Mouse (Mus musculus) liver, embryonic 15.5 days (tissue): ENCODE measurements around the gene Fgf16. TPM values are rescaled to one million over a fixed set of nuclear protein-coding genes. Genes with fewer than 3 reads are reported as not detected.
A peak's percentile ranks its signal among the peaks of the same experiment; 100 is the strongest.

Experiments used
- ATAC-seq: fragments of 200-750 bp; cut with Nextera tagmentation; 2 replicates; pipeline ENCODE4 v1.8.0; 2017; ENCODE audit warnings: moderate number of reproducible peaks, mild to moderate bottlenecking, moderate library complexity; ENCODE audit not compliant: insufficient read depth
- H3K27ac ChIP-seq: fragments of 300-500 bp; sonication (generic); replicated peaks from 2 replicates; pipeline ENCODE4 v1.5.1; 2015; ENCODE audit warnings: mild to moderate bottlenecking, inconsistent platforms
- H3K27me3 ChIP-seq: fragments of 300-500 bp; sonication (generic); 2 replicates; pipeline ENCODE4 v1.6.1; 2015; ENCODE audit warnings: mild to moderate bottlenecking, inconsistent platforms
- H3K36me3 ChIP-seq: fragments of 300-500 bp; sonication (generic); replicated peaks from 2 replicates; pipeline ENCODE4 v1.6.1; 2015; ENCODE audit warnings: moderate library complexity, mild to moderate bottlenecking, inconsistent platforms
- H3K4me1 ChIP-seq: fragments of 300-500 bp; sonication (generic); replicated peaks from 2 replicates; pipeline ENCODE4 v1.6.1; 2015; ENCODE audit warnings: inconsistent platforms
- H3K4me2 ChIP-seq: fragments of 300-500 bp; sonication (generic); 2 replicates; pipeline ENCODE4 v1.6.1; 2015; ENCODE audit warnings: moderate library complexity, mild to moderate bottlenecking, inconsistent platforms
- H3K4me3 ChIP-seq: fragments of 300-500 bp; sonication (generic); replicated peaks from 2 replicates; pipeline ENCODE4 v1.5.1; 2015; ENCODE audit warnings: mild to moderate bottlenecking, inconsistent platforms
- H3K9ac ChIP-seq: fragments of 300-500 bp; sonication (generic); 2 replicates; pipeline ENCODE4 v1.6.1; 2015; ENCODE audit warnings: moderate library complexity, mild to moderate bottlenecking, inconsistent platforms
- H3K9me3 ChIP-seq: fragments of 300-500 bp; sonication (generic); replicated peaks from 2 replicates; pipeline ENCODE4 v1.6.1; 2016; ENCODE audit warnings: inconsistent platforms
- WGBS: fragments of 180-500 bp; shearing (Covaris S2); methylation state at CpG from one replicate; pipeline ENCODE4 v1.1.7; 2015; ENCODE audit warnings: mixed read lengths; ENCODE audit not compliant: insufficient replicate concordance; 5-methylcytosine and 5-hydroxymethylcytosine counted together
- polyA plus RNA-seq: library from polyadenylated mRNA; unstranded; fragments of >200 nt; fragmentation: Nextera tagmentation; extraction: Ambion mirVana; gene quantifications from 2 replicates; pipeline ENCODE4 v1.2.1, GENCODE M21; 2015

Gene Fgf16
- polyA plus RNA-seq, result 0.09 TPM in 1 of 2 replicates, not detected in the other

GRCm38 (mm10) chrX:105764162-105765004 lies at the start of gene Fgf16:
Gene Fgf16 (plus strand): TSS chrX:105764279.
- WGBS, result 17% methylated on average over 78 of the region's 86 CpGs
- H3K4me2 ChIP-seq, result peak within 1 kb of the TSS; percentile 54
- H3K27ac ChIP-seq, result no peak within 1 kb of the TSS
- H3K9ac ChIP-seq, result no peak within 1 kb of the TSS
- H3K4me3 ChIP-seq, result peak within 1 kb of the TSS; percentile 32
- H3K4me1 ChIP-seq, result no peaks in the 10 kb centered on the region
- no peaks in the 10 kb centered on the region for H3K9me3 ChIP-seq
- H3K27me3 ChIP-seq, result peaks cover 76% of the 10 kb centered on the region
- no peaks in the 10 kb centered on the region for H3K36me3 ChIP-seq
- ATAC-seq, result no peak

DNA sequence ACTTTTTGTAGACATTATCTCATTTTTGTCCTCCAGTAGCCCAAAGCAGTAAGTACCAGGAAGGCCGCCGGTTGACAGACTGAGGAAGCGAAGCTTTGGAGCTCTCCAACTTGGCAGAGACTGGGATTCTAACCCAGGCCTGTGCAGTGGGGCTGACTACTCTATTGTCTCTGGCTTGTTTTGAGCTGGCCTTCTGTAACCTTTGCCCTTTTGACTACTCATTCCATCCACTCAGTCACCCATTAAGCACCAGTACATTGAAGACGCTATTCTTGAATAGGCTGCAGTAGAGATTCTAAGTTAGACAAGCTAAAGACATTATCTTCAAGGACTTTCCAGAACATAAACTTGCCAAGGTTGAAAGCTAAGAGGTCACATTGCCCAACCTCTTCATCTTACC lies 49.3 kb upstream of the Fgf16 start:
- Histone ChIP-seq H3K9me3 (no peaks in the 10 kb centered on the region), H3K9ac (no peak overlapping the region), H3K27me3 (peaks cover 10% of the 10 kb centered on the region; the same call in 1 of the 2 replicates), H3K4me3 (no peak overlapping the region), H3K4me1 (no peaks in the 10 kb centered on the region), H3K4me2 (no peak overlapping the region), H3K36me3 (no peaks in the 10 kb centered on the region), H3K27ac (no peak overlapping the region)
- ATAC-seq, result no peak
- WGBS, result 85% methylated on average over 4 of the region's 4 CpGs

DNA sequence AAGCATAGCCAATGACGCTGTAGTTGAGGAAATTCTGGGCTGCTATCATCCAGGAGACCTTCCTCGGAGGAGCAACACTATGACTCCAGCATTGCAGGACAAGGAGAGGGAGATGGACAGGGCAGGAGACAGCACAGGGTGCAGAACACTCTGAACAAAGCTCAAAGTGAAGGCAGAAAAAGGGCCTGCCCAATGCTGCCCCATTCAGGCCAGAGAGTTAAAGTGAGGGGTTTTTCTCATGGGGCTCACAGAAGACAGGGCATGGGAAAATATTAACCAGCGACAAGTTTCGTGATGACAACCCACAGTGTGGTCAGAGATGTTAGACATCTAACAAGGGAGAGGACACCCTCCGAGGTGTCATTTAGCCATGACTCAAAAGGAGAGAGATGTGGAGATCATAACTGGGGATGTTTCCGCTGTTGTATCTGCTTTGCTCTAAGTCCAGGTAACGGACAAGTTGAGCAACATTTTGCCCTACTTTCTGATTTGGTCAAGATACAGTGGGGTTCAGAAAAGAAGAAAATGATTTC lies 48.2 kb upstream of the Fgf16 start:
- no peaks in the 10 kb centered on the region for H3K36me3 ChIP-seq
- 65% methylated on average over 7 of the region's 7 CpGs for WGBS
- H3K4me3 ChIP-seq, result no peak overlapping the region

DNA sequence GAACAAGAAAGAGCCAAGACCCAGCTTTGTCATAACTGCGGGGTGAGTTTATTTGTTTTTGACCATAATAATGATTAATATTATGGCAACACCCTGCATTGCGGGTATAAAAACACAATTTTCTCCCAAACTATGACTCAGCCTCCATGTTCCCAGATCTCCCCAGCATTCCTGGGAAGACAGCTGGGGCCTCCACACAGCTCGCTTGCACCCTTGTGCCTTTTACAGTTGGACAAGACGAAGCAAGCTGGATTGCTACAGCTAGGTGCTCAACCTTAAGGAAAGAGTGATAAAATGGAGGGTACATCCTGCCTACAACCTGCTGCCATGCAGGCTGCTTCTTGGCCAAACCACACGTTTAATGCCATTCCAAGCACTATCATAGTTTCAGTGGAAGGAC lies 45.7 kb upstream of the Fgf16 start:
- WGBS, result 66% methylated on average over 5 of the region's 5 CpGs
- Histone ChIP-seq H3K4me3 (no peak overlapping the region), H3K9ac (no peak overlapping the region), H3K4me2 (no peak overlapping the region), H3K27ac (no peak overlapping the region), H3K4me1 (no peaks in the 10 kb centered on the region), H3K27me3 (0 out of 2 replicates have a peak, but pooled peaks cover 5% of the 10 kb centered on the region), H3K9me3 (no peaks in the 10 kb centered on the region), H3K36me3 (no peaks in the 10 kb centered on the region)
- ATAC-seq, result no peak

More for the DNA sequence above, 48.2 kb upstream of the Fgf16 start:
- no peak overlapping the region for H3K4me2 ChIP-seq
- H3K27me3 ChIP-seq, result peaks cover 10% of the 10 kb centered on the region; the same call in 1 of the 2 replicates
- no peak for ATAC-seq
- no peaks in the 10 kb centered on the region for H3K4me1 ChIP-seq
- H3K9ac ChIP-seq, result no peak overlapping the region
- no peaks in the 10 kb centered on the region for H3K9me3 ChIP-seq
- H3K27ac ChIP-seq, result no peak overlapping the region

GRCm38 (mm10) chrX:105718943-105719342 lies 45.1 kb upstream of the Fgf16 start:
- no peak for ATAC-seq
- Histone ChIP-seq H3K4me1 (no peaks in the 10 kb centered on the region), H3K27ac (no peak overlapping the region), H3K4me3 (no peak overlapping the region), H3K27me3 (0 out of 2 replicates have a peak, but pooled peaks cover 5% of the 10 kb centered on the region), H3K4me2 (no peak overlapping the region), H3K36me3 (no peaks in the 10 kb centered on the region), H3K9me3 (no peaks in the 10 kb centered on the region), H3K9ac (no peak overlapping the region)
- WGBS, result 51% methylated on average over 5 of the region's 5 CpGs

GRCm38 (mm10) chrX:105724174-105724573 lies 39.9 kb upstream of the Fgf16 start:
- H3K9me3 ChIP-seq, result no peaks in the 10 kb centered on the region
- no peak for ATAC-seq
- 0 out of 2 replicates have a peak, but pooled peaks cover 5% of the 10 kb centered on the region for H3K27me3 ChIP-seq
- H3K4me3 ChIP-seq, result no peak overlapping the region
- H3K4me1 ChIP-seq, result no peaks in the 10 kb centered on the region
- WGBS, result 30% methylated on average over 6 of the region's 7 CpGs
- H3K27ac ChIP-seq, result no peak overlapping the region
- H3K4me2 ChIP-seq, result no peak overlapping the region
- H3K9ac ChIP-seq, result no peak overlapping the region
- no peaks in the 10 kb centered on the region for H3K36me3 ChIP-seq

GRCm38 (mm10) chrX:105762847-105763527 lies 1.1 kb upstream of the Fgf16 start:
- Histone ChIP-seq H3K9me3 (no peaks in the 10 kb centered on the region), H3K27ac (no peak overlapping the region), H3K4me3 (no peak overlapping the region), H3K4me1 (no peaks in the 10 kb centered on the region), H3K4me2 (peak overlapping the region; percentile 54; the same call in 1 of the 2 replicates), H3K27me3 (peaks cover 71% of the 10 kb centered on the region), H3K36me3 (no peaks in the 10 kb centered on the region), H3K9ac (no peak overlapping the region)
- ATAC-seq, result no peak
- 13% methylated on average over 23 of the region's 23 CpGs for WGBS

DNA sequence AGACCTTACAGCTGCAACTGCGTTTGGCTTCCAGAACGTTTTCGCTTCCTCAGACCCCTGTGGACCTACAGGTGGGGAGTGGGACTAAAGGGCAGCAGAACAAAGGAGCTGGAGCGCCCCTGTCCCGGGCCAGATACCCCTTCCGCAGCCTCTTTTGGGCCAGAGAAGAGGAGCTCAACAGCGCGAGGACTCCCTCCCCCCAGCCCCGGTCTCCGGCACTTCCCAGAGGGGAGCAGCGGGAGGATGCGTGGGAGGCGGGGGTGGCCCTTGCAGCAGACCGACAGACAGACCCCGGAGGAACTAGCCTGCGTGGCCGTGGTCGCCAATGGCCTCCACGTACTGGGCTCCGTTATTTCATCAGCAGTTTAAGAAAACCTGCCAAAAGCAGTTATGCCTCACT lies 467 bp upstream of the Fgf16 start:
- Histone ChIP-seq H3K36me3 (no peaks in the 10 kb centered on the region), H3K4me2 (peak overlapping the region; percentile 54), H3K9me3 (no peaks in the 10 kb centered on the region), H3K27me3 (peaks cover 76% of the 10 kb centered on the region), H3K9ac (no peak overlapping the region), H3K4me1 (no peaks in the 10 kb centered on the region), H3K27ac (no peak overlapping the region), H3K4me3 (no peak overlapping the region)
- 7% methylated on average over 20 of the region's 20 CpGs for WGBS
- ATAC-seq, result no peak

DNA sequence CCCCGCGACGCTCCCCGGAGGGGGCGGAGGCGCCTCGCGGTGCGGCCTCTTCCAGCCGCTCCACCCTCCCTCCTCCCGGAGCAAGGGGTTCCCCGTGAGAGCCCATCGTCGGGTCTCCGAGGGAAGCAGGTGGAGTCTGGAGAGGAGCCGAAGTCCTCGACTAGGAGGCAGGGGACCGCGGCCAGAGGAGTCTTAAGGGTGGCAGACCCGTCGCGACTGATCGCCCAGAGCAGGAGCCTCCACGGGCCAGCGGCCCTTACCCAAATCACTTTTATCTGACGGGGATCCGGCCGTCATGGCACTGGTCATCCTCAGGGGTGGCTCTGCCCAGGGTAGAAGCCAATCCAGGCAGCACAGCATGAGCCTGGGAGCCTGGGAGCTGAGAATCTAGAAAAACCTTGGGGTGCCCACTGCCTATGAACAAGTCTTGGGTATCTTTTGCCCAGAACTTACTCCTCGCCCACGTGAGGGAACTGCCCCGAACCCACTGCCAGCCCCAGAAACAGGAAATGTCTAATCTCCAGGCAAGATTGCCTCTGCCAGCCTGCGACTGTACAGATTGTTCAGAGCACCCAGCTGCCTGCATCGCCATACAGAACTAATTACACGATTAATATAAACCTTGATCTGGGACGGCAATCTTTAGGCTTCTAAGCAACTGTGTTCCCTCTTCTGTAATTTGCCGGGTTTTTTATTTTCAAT lies 1.1 kb downstream of the Fgf16 start:
- no peaks in the 10 kb centered on the region for H3K9me3 ChIP-seq
- H3K4me1 ChIP-seq, result no peaks in the 10 kb centered on the region
- peak overlapping the region; percentile 32; the same call in 1 of the 2 replicates for H3K4me3 ChIP-seq
- 18% methylated on average over 34 of the region's 36 CpGs for WGBS
- no peak overlapping the region for H3K9ac ChIP-seq
- H3K27me3 ChIP-seq, result peaks cover 76% of the 10 kb centered on the region
- peak overlapping the region; percentile 54 for H3K4me2 ChIP-seq
- H3K36me3 ChIP-seq, result no peaks in the 10 kb centered on the region
- H3K27ac ChIP-seq, result no peak overlapping the region
- no peak for ATAC-seq

GRCm38 (mm10) chrX:105766013-105766412 lies 1.9 kb downstream of the Fgf16 start:
- Histone ChIP-seq H3K27me3 (peaks cover 70% of the 10 kb centered on the region), H3K4me2 (no peak overlapping the region), H3K36me3 (no peaks in the 10 kb centered on the region), H3K9ac (no peak overlapping the region), H3K4me1 (no peaks in the 10 kb centered on the region), H3K9me3 (no peaks in the 10 kb centered on the region), H3K27ac (no peak overlapping the region), H3K4me3 (no peak overlapping the region)
- 21% methylated on average over 6 of the region's 6 CpGs for WGBS
- no peak for ATAC-seq
